Comparison of ENCODE assay signal across 9 mouse cellular contexts in genomic region chr2:153493393-153493731, GRCm38 (mm10). TPM values are rescaled to one million over a fixed set of nuclear protein-coding genes. Genes with fewer than 3 reads are reported as not detected.
DNase-seq lines count a peak whose midpoint lies in the region; ATAC-seq and TF ChIP-seq lines count a peak whose summit lies in the region.
"Had no signal": no experiment of that assay in that cellular context is flagged by ENCODE, and none has a peak within 500 bp of the region (broad histone marks: within the 10 kb centered on the region; RNA-seq: fewer than 3 reads in every experiment).

No protein-coding gene starts in this region.

- H3K27me3 ChIP-seq in heart, embryonic 13.5 days (replicated peaks), result peaks cover 8% of the 10 kb centered on the region; the same call in 1 of the 2 replicates
- H3K27me3 ChIP-seq in ES-Bruce4 (ENCODE audit: control insufficient read depth, insufficient read depth, low read length, poor library complexity, severe bottlenecking), result no peaks in the 10 kb centered on the region
- peaks cover 22% of the 10 kb centered on the region for H3K27me3 ChIP-seq in hindbrain, embryonic 11.5 days (ENCODE audit: control insufficient read depth, insufficient read depth, low read length)
- peaks cover 33% of the 10 kb centered on the region for H3K27me3 ChIP-seq in midbrain, embryonic 11.5 days (ENCODE audit: control insufficient read depth, insufficient read depth, low read length)

- ATAC-seq in heart, embryonic 13.5 days (ENCODE audit: extremely low read depth, insufficient number of reproducible peaks, low FRiP score, low TSS enrichment), result no peak
- ATAC-seq in hindbrain, embryonic 11.5 days (ENCODE audit: low FRiP score), result no peak
- ATAC-seq in midbrain, embryonic 11.5 days (ENCODE audit: low FRiP score), result no peak

- WGBS in heart, embryonic 13.5 days, result 20% methylated on average over 2 of the region's 2 CpGs
- WGBS in hindbrain, embryonic 11.5 days, result 22% methylated on average over 2 of the region's 2 CpGs
- WGBS in midbrain, embryonic 11.5 days, result 24% methylated on average over 2 of the region's 2 CpGs

- intact Hi-C loops in heart, postnatal 25 days (cut with DNase I), result loop anchor here (5.0 kb wide), 1 partner anchor 34 kb away; the partner anchor contains the start of gene Nol4l

- H3K4me1 ChIP-seq in heart, embryonic 13.5 days, result peaks cover 71% of the 10 kb centered on the region
- peaks cover 7% of the 10 kb centered on the region for H3K4me1 ChIP-seq in ES-Bruce4 (ENCODE audit: control insufficient read depth, insufficient read depth, low read length)
- H3K4me1 ChIP-seq in hindbrain, embryonic 11.5 days (replicated peaks; ENCODE audit: control insufficient read depth, insufficient read depth, low read length), result peaks cover 17% of the 10 kb centered on the region
- H3K4me1 ChIP-seq in midbrain, embryonic 11.5 days (ENCODE audit: control insufficient read depth, insufficient read depth, low read length), result peaks cover 55% of the 10 kb centered on the region

- H3K9me3 ChIP-seq in heart, embryonic 13.5 days, result no peaks in the 10 kb centered on the region
- H3K9me3 ChIP-seq in ES-Bruce4 (replicated peaks; ENCODE audit: control insufficient read depth, insufficient read depth, low read length, poor library complexity, severe bottlenecking), result no peaks in the 10 kb centered on the region
- H3K9me3 ChIP-seq in hindbrain, embryonic 11.5 days (ENCODE audit: control insufficient read depth, low read length), result no peaks in the 10 kb centered on the region
- no peaks in the 10 kb centered on the region for H3K9me3 ChIP-seq in midbrain, embryonic 11.5 days (ENCODE audit: control insufficient read depth, low read length)

- no peaks in the 10 kb centered on the region for H3K36me3 ChIP-seq in heart, embryonic 13.5 days
- no peaks in the 10 kb centered on the region for H3K36me3 ChIP-seq in ES-Bruce4 (ENCODE audit: control insufficient read depth, insufficient read depth, low read length, poor library complexity, severe bottlenecking)
- no peaks in the 10 kb centered on the region for H3K36me3 ChIP-seq in hindbrain, embryonic 11.5 days (ENCODE audit: control insufficient read depth, insufficient read depth, low read length)
- H3K36me3 ChIP-seq in midbrain, embryonic 11.5 days (ENCODE audit: control insufficient read depth, insufficient read depth, low read length), result no peaks in the 10 kb centered on the region

- no peak for TF ChIP-seq EP300 in ES-Bruce4 (IDR thresholded peaks at IDR 0.05; ENCODE audit: insufficient read depth, low read depth, low read length)

- peak overlapping the region; percentile 98 for H3K4me2 ChIP-seq in heart, embryonic 13.5 days
- H3K4me2 ChIP-seq in hindbrain, embryonic 11.5 days (replicated peaks; ENCODE audit: low read depth, low read length), result peak overlapping the region; percentile 99; the same call in 1 of the 2 replicates
- peak overlapping the region; percentile 68 for H3K4me2 ChIP-seq in midbrain, embryonic 11.5 days

- no peak for TF ChIP-seq CTCF in ES-Bruce4 (IDR thresholded peaks at IDR 0.05; ENCODE audit: low read depth, low read length)

- no peak for DNase-seq in heart, postnatal 25 days (ENCODE audit: low spot score)
- DNase-seq in hindbrain, embryonic 11.5 days (ENCODE audit: low spot score), result peak; percentile 38
- DNase-seq in midbrain, embryonic 11.5 days (ENCODE audit: low spot score, missing footprints), result no peak
- no peak for DNase-seq in spleen, adult 18-20 months
- no peak for DNase-seq in left cerebral cortex, adult 8-10 months (ENCODE audit: low spot score in 2 of 2)
- no peak for DNase-seq in embryo, embryonic 10 days (ENCODE audit: low spot score)

- no peak for TF ChIP-seq POLR2A in ES-Bruce4 (IDR thresholded peaks at IDR 0.05; ENCODE audit: insufficient read depth, low read length)

- peak overlapping the region; percentile 96 for H3K27ac ChIP-seq in heart, embryonic 13.5 days (replicated peaks)
- no peak overlapping the region for H3K27ac ChIP-seq in ES-Bruce4 (ENCODE audit: insufficient read depth, low read length)
- peak overlapping the region; percentile 85 for H3K27ac ChIP-seq in hindbrain, embryonic 11.5 days (ENCODE audit: low read depth, low read length)
- peak overlapping the region; percentile 55 for H3K27ac ChIP-seq in midbrain, embryonic 11.5 days (ENCODE audit: low read depth, low read length)

- H3K4me3 ChIP-seq in heart, embryonic 13.5 days, result peak overlapping the region; percentile 74
- peak overlapping the region; percentile 47 for H3K4me3 ChIP-seq in ES-Bruce4 (ENCODE audit: low read depth, low read length)
- peak overlapping the region; percentile 56 for H3K4me3 ChIP-seq in hindbrain, embryonic 11.5 days (ENCODE audit: low read depth, low read length)
- H3K4me3 ChIP-seq in midbrain, embryonic 11.5 days (ENCODE audit: low read depth, low read length), result peak overlapping the region; percentile 47; the same call in 1 of the 2 replicates

- peak overlapping the region; percentile 92 for H3K9ac ChIP-seq in heart, embryonic 13.5 days
- H3K9ac ChIP-seq in ES-Bruce4 (ENCODE audit: low read depth, poor library complexity, severe bottlenecking), result no peak overlapping the region
- peak overlapping the region; percentile 60; the same call in 1 of the 2 replicates for H3K9ac ChIP-seq in hindbrain, embryonic 11.5 days (ENCODE audit: low read depth, low read length)
- H3K9ac ChIP-seq in midbrain, embryonic 11.5 days (ENCODE audit: low read length), result peak overlapping the region; percentile 53

RNA-seq across cellular contexts. Expression of gene 4930404H24Rik, which starts 0.8 kb away (rescaled TPM):
- polyA plus RNA-seq in heart, embryonic 13.5 days (2015; fragmentation: Nextera tagmentation; extraction: Ambion mirVana), result not detected in 2 replicates
- total RNA-seq in heart, postnatal 25 days (2021), result not detected
- not detected in 2 replicates for polyA plus RNA-seq in ES-Bruce4 (2011; ENCODE audit: insufficient read depth, insufficient read length, low read depth, missing spikeins)
- not detected in 2 replicates for polyA plus RNA-seq in hindbrain, embryonic 11.5 days (2014; fragmentation: Nextera tagmentation; extraction: Ambion mirVana)
- not detected in 2 replicates for polyA plus RNA-seq in midbrain, embryonic 11.5 days (2014; fragmentation: Nextera tagmentation; extraction: Ambion mirVana)
- not detected for total RNA-seq in left cerebral cortex, adult 8-10 months (2022)
- polyA plus RNA-seq: large intestine, adult 2 months had no signal

RNA-seq across cellular contexts. Expression of gene Nol4l, which starts 36.4 kb away (rescaled TPM):
- 10.5 and 11.0 TPM in 2 replicates for polyA plus RNA-seq in heart, embryonic 13.5 days (2015; fragmentation: Nextera tagmentation; extraction: Ambion mirVana)
- total RNA-seq in heart, postnatal 25 days (2021), result 1 to 10 TPM; 4.4 TPM
- polyA plus RNA-seq in ES-Bruce4 (2011; ENCODE audit: insufficient read depth, insufficient read length, low read depth, missing spikeins), result 11.0 and 11.5 TPM in 2 replicates
- 26.0 and 26.7 TPM in 2 replicates for polyA plus RNA-seq in hindbrain, embryonic 11.5 days (2014; fragmentation: Nextera tagmentation; extraction: Ambion mirVana)
- polyA plus RNA-seq in midbrain, embryonic 11.5 days (2014; fragmentation: Nextera tagmentation; extraction: Ambion mirVana), result 19.5 and 19.9 TPM in 2 replicates
- total RNA-seq in left cerebral cortex, adult 8-10 months (2022), result 10 to 100 TPM; 41.1 to 48.9 (median 45.1) TPM
